Mouse (Mus musculus): Measurements from ENCODE around the gene Olfr1045. TPM values are rescaled to one million over a fixed set of nuclear protein-coding genes. Genes with fewer than 3 reads are reported as not detected.

Olfr1045 gene
- polyA plus RNA-seq, 1 experiment from 2014 or later = not detected

Other genes with a start within 250 kb of the Olfr1045 start
- gene Olfr1029, start 229.1 kb downstream of the Olfr1045 start, polyA plus RNA-seq (2015; fragmentation: Nextera tagmentation; extraction: Ambion mirVana) = not detected in 2 replicates
- gene Olfr1030, start 223.7 kb downstream of the Olfr1045 start, polyA plus RNA-seq (2015; fragmentation: Nextera tagmentation; extraction: Ambion mirVana) = not detected in 2 replicates
- not detected in 2 replicates for gene Olfr1031, start 212.7 kb downstream of the Olfr1045 start, polyA plus RNA-seq (2015; fragmentation: Nextera tagmentation; extraction: Ambion mirVana)
- not detected in 2 replicates for gene Olfr1032, start 197.5 kb downstream of the Olfr1045 start, polyA plus RNA-seq (2015; fragmentation: Nextera tagmentation; extraction: Ambion mirVana)
- not detected in 2 replicates for gene Olfr1033, start 182.4 kb downstream of the Olfr1045 start, polyA plus RNA-seq (2015; fragmentation: Nextera tagmentation; extraction: Ambion mirVana)
- not detected in 2 replicates for gene Olfr1034, start 157.1 kb downstream of the Olfr1045 start, polyA plus RNA-seq (2015; fragmentation: Nextera tagmentation; extraction: Ambion mirVana)
- gene Olfr1036, start 129.0 kb downstream of the Olfr1045 start, polyA plus RNA-seq (2015; fragmentation: Nextera tagmentation; extraction: Ambion mirVana) = not detected in 2 replicates
- not detected in 2 replicates for gene Olfr1037, start 115.6 kb downstream of the Olfr1045 start, polyA plus RNA-seq (2015; fragmentation: Nextera tagmentation; extraction: Ambion mirVana)
- gene Olfr1039, start 67.1 kb downstream of the Olfr1045 start, polyA plus RNA-seq (2015; fragmentation: Nextera tagmentation; extraction: Ambion mirVana) = not detected in 2 replicates
- gene Olfr1040, start 56.3 kb downstream of the Olfr1045 start, polyA plus RNA-seq (2015; fragmentation: Nextera tagmentation; extraction: Ambion mirVana) = not detected in 2 replicates
- gene Olfr1042, start 41.2 kb downstream of the Olfr1045 start, polyA plus RNA-seq (2015; fragmentation: Nextera tagmentation; extraction: Ambion mirVana) = not detected in 2 replicates
- gene Olfr1043, start 35.5 kb downstream of the Olfr1045 start, polyA plus RNA-seq (2015; fragmentation: Nextera tagmentation; extraction: Ambion mirVana) = not detected in 2 replicates
- gene Olfr1044, start 25.2 kb downstream of the Olfr1045 start, polyA plus RNA-seq (2015; fragmentation: Nextera tagmentation; extraction: Ambion mirVana) = not detected in 2 replicates
- not detected in 2 replicates for gene Olfr52, start 17.3 kb downstream of the Olfr1045 start, polyA plus RNA-seq (2015; fragmentation: Nextera tagmentation; extraction: Ambion mirVana)
- not detected in 2 replicates for gene Olfr1046, start 16.3 kb upstream of the Olfr1045 start, polyA plus RNA-seq (2015; fragmentation: Nextera tagmentation; extraction: Ambion mirVana)
- gene Olfr1047, start 28.4 kb upstream of the Olfr1045 start, polyA plus RNA-seq (2015; fragmentation: Nextera tagmentation; extraction: Ambion mirVana) = not detected in 2 replicates
- not detected in 2 replicates for gene Olfr1048, start 37.3 kb upstream of the Olfr1045 start, polyA plus RNA-seq (2015; fragmentation: Nextera tagmentation; extraction: Ambion mirVana)
- gene Olfr1049, start 55.3 kb upstream of the Olfr1045 start, polyA plus RNA-seq (2015; fragmentation: Nextera tagmentation; extraction: Ambion mirVana) = not detected in 2 replicates
- not detected in 2 replicates for gene Olfr1051, start 76.1 kb upstream of the Olfr1045 start, polyA plus RNA-seq (2015; fragmentation: Nextera tagmentation; extraction: Ambion mirVana)
- gene Olfr1052, start 89.4 kb upstream of the Olfr1045 start, polyA plus RNA-seq (2015; fragmentation: Nextera tagmentation; extraction: Ambion mirVana) = not detected in 2 replicates
- gene Olfr1053, start 112.3 kb upstream of the Olfr1045 start, polyA plus RNA-seq (2015; fragmentation: Nextera tagmentation; extraction: Ambion mirVana) = not detected in 2 replicates
- gene Olfr1054, start 132.4 kb upstream of the Olfr1045 start, polyA plus RNA-seq (2015; fragmentation: Nextera tagmentation; extraction: Ambion mirVana) = not detected in 2 replicates
- not detected in 2 replicates for gene Olfr1055, start 147.3 kb upstream of the Olfr1045 start, polyA plus RNA-seq (2015; fragmentation: Nextera tagmentation; extraction: Ambion mirVana)
- not detected in 2 replicates for gene Olfr1056, start 159.5 kb upstream of the Olfr1045 start, polyA plus RNA-seq (2015; fragmentation: Nextera tagmentation; extraction: Ambion mirVana)
- gene Olfr1057, start 175.4 kb upstream of the Olfr1045 start, polyA plus RNA-seq (2015; fragmentation: Nextera tagmentation; extraction: Ambion mirVana) = not detected in 2 replicates
- not detected in 2 replicates for gene Olfr1058, start 185.6 kb upstream of the Olfr1045 start, polyA plus RNA-seq (2015; fragmentation: Nextera tagmentation; extraction: Ambion mirVana)
- gene Olfr1061, start 211.0 kb upstream of the Olfr1045 start, polyA plus RNA-seq (2015; fragmentation: Nextera tagmentation; extraction: Ambion mirVana) = not detected in 2 replicates
- gene Olfr1062, start 223.7 kb upstream of the Olfr1045 start, polyA plus RNA-seq (2015; fragmentation: Nextera tagmentation; extraction: Ambion mirVana) = not detected in 2 replicates
- gene Olfr1065, start 247.6 kb upstream of the Olfr1045 start, polyA plus RNA-seq (2015; fragmentation: Nextera tagmentation; extraction: Ambion mirVana) = not detected in 2 replicates

All from midbrain, embryonic 13.5 days (tissue).